Mouse (Mus musculus) liver, embryonic 14.5 days (tissue): Measurements from ENCODE around the gene Acvr1b.

Experiments
- CTCF ChIP-seq: IDR thresholded peaks from 2 replicates; pipeline ENCODE4 v1.5.1; 2016; ENCODE audit warnings: antibody characterized with exemption, low read depth, control low read depth
- EP300 ChIP-seq: IDR thresholded peaks from 2 replicates; pipeline ENCODE4 v1.6.1; 2016; ENCODE audit warnings: antibody characterized with exemption, low read depth

GRCm38 (mm10) chr15:101196079-101196795 lies 22.4 kb downstream of the Acvr1b start:
- TF ChIP-seq CTCF (no peak), EP300 (no peak)
